Mouse (Mus musculus): Measurements from ENCODE around the gene Polg2.
"Not testable (repeated sequence)": the region's sequence is repeated elsewhere in the genome, so short reads cannot be mapped to it uniquely, and the experiment has no call there.

Gene Polg2

GRCm38 (mm10) chr11:106802069-106802627 is 22.8 kb upstream of the Polg2 start:
- in situ Hi-C loops (cut with MboI; ENCODE audit: low pct_unique_long_range_greater_than_20kb in 1 of 2, low sequenced_read_pairs in 2 of 2, unreplicated experiment in 1 of 2), result no loop called here

- in situ Hi-C loops (cut with MboI; ENCODE audit: low pct_unique_long_range_greater_than_20kb in 1 of 2, low sequenced_read_pairs in 2 of 2, unreplicated experiment in 1 of 2), result no loop called here
These were observed 16.3 kb upstream of the Polg2 start for GRCm38 (mm10) chr11:106795679-106796078.

GRCm38 (mm10) chr11:106793846-106794245 is 14.5 kb upstream of the Polg2 start:
- in situ Hi-C loops (cut with MboI; ENCODE audit: low pct_unique_long_range_greater_than_20kb in 1 of 2, low sequenced_read_pairs in 2 of 2, unreplicated experiment in 1 of 2), result no loop called here

GRCm38 (mm10) chr11:106789649-106790048 is 10.3 kb upstream of the Polg2 start:
- in situ Hi-C loops (cut with MboI; ENCODE audit: low pct_unique_long_range_greater_than_20kb in 1 of 2, low sequenced_read_pairs in 2 of 2, unreplicated experiment in 1 of 2), result no loop called here

- in situ Hi-C loops (cut with MboI; ENCODE audit: low pct_unique_long_range_greater_than_20kb in 1 of 2, low sequenced_read_pairs in 2 of 2, unreplicated experiment in 1 of 2), result no loop called here
These were observed 9.6 kb upstream of the Polg2 start, which contains the start of the genes Ddx5 and Cep95 for GRCm38 (mm10) chr11:106788775-106789459. Ddx5 (minus strand) TSS chr11:106789185. Cep95 (plus strand) TSS chr11:106789252.

GRCm38 (mm10) chr11:106788026-106788774 is 8.9 kb upstream of the Polg2 start:
- in situ Hi-C loops (cut with MboI; ENCODE audit: low pct_unique_long_range_greater_than_20kb in 1 of 2, low sequenced_read_pairs in 2 of 2, unreplicated experiment in 1 of 2), result no loop called here

- in situ Hi-C loops (cut with MboI; ENCODE audit: low pct_unique_long_range_greater_than_20kb in 1 of 2, low sequenced_read_pairs in 2 of 2, unreplicated experiment in 1 of 2), result no loop called here
These were observed 8.0 kb upstream of the Polg2 start for GRCm38 (mm10) chr11:106787131-106788025.

GRCm38 (mm10) chr11:106785043-106785442 is 5.7 kb upstream of the Polg2 start:
- in situ Hi-C loops (cut with MboI; ENCODE audit: low pct_unique_long_range_greater_than_20kb in 1 of 2, low sequenced_read_pairs in 2 of 2, unreplicated experiment in 1 of 2), result no loop called here

- in situ Hi-C loops (cut with MboI; ENCODE audit: low pct_unique_long_range_greater_than_20kb in 1 of 2, low sequenced_read_pairs in 2 of 2, unreplicated experiment in 1 of 2), result no loop called here
These were observed 5.1 kb upstream of the Polg2 start for GRCm38 (mm10) chr11:106784476-106784875.

- in situ Hi-C loops (cut with MboI; ENCODE audit: low pct_unique_long_range_greater_than_20kb in 1 of 2, low sequenced_read_pairs in 2 of 2, unreplicated experiment in 1 of 2), result no loop called here
These were observed 3.8 kb upstream of the Polg2 start for GRCm38 (mm10) chr11:106782841-106783764.

- in situ Hi-C loops (cut with MboI; ENCODE audit: low pct_unique_long_range_greater_than_20kb in 1 of 2, low sequenced_read_pairs in 2 of 2, unreplicated experiment in 1 of 2), result not testable (repeated sequence)
These were observed 2.9 kb upstream of the Polg2 start for GRCm38 (mm10) chr11:106782271-106782670.

GRCm38 (mm10) chr11:106780590-106781220 is 1.4 kb upstream of the Polg2 start:
- in situ Hi-C loops (cut with MboI; ENCODE audit: low pct_unique_long_range_greater_than_20kb in 1 of 2, low sequenced_read_pairs in 2 of 2, unreplicated experiment in 1 of 2), result no loop called here

GRCm38 (mm10) chr11:106780089-106780425 is 720 bp upstream of the Polg2 start:
- in situ Hi-C loops (cut with MboI; ENCODE audit: low pct_unique_long_range_greater_than_20kb in 1 of 2, low sequenced_read_pairs in 2 of 2, unreplicated experiment in 1 of 2), result no loop called here

- in situ Hi-C loops (cut with MboI; ENCODE audit: low pct_unique_long_range_greater_than_20kb in 1 of 2, low sequenced_read_pairs in 2 of 2, unreplicated experiment in 1 of 2), result no loop called here
These were observed 549 bp downstream of the Polg2 start for GRCm38 (mm10) chr11:106778589-106779387.

- in situ Hi-C loops (cut with MboI; ENCODE audit: low pct_unique_long_range_greater_than_20kb in 1 of 2, low sequenced_read_pairs in 2 of 2, unreplicated experiment in 1 of 2), result no loop called here
These were observed 1.2 kb downstream of the Polg2 start for GRCm38 (mm10) chr11:106778132-106778531.

GRCm38 (mm10) chr11:106777395-106777794 is 1.9 kb downstream of the Polg2 start:
- in situ Hi-C loops (cut with MboI; ENCODE audit: low pct_unique_long_range_greater_than_20kb in 1 of 2, low sequenced_read_pairs in 2 of 2, unreplicated experiment in 1 of 2), result no loop called here

GRCm38 (mm10) chr11:106776960-106777359 is 2.4 kb downstream of the Polg2 start:
- in situ Hi-C loops (cut with MboI; ENCODE audit: low pct_unique_long_range_greater_than_20kb in 1 of 2, low sequenced_read_pairs in 2 of 2, unreplicated experiment in 1 of 2), result no loop called here
